Mouse (Mus musculus) activated CD4-positive, CD25-positive, alpha-beta regulatory T cell, adult 4 months (primary cell): ENCODE data around the gene Scel. TPM values are rescaled to one million over a fixed set of nuclear protein-coding genes. Genes with fewer than 3 reads are reported as not detected.

ENCODE experiments used
- ATAC-seq: one replicate; pipeline ENCODE4 v1.8.0; 2017
- polyA plus RNA-seq, 2 experiments: library from polyadenylated mRNA; unstranded; fragments of 100-300 nt; shearing (Covaris generic); gene quantifications; one replicate each; pipeline ENCODE4 v1.2.1; 2017

The Scel gene
- polyA plus RNA-seq, 2 experiments from 2014 or later = not detected

DNA sequence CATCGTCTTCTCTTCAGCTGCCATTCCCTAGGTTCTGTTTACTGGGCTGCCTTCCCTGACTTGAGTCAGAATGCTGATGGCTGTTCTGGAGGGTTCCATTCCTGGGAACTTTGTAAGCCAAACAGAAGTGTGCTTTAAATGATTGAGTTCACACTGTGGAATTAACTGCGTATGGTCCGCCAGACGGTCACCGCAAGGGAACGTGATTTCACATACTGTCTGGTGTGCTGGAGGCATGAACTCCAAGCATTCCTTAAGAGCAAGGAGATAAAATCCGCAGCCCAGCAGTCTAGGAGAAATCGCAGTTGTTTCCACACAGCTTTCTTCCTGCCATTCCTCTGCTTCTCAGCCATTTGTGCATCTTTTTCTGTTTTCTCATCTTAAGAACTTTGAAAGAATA is 2.3 kb downstream of the Scel start:
- no peak for ATAC-seq

DNA sequence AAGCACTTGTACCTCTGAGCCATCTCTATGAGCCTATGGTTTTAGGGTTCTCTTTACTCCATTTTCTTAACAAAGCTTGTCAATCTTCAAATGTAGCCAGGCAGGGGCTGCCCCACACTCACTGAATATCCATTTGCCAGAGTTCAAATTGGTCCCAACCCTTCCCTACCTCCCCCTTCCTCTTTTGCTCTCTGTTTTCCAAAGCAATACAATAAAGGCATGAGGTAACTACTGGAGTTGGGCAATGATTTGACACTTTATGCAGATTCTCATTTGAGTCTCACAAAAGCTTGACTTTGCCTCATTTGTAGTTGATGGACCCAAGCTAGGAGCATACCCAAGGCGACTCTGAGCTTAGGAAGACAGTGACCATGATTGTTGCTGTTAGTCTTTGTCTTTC is 13.1 kb downstream of the Scel start:
- ATAC-seq = no peak

DNA sequence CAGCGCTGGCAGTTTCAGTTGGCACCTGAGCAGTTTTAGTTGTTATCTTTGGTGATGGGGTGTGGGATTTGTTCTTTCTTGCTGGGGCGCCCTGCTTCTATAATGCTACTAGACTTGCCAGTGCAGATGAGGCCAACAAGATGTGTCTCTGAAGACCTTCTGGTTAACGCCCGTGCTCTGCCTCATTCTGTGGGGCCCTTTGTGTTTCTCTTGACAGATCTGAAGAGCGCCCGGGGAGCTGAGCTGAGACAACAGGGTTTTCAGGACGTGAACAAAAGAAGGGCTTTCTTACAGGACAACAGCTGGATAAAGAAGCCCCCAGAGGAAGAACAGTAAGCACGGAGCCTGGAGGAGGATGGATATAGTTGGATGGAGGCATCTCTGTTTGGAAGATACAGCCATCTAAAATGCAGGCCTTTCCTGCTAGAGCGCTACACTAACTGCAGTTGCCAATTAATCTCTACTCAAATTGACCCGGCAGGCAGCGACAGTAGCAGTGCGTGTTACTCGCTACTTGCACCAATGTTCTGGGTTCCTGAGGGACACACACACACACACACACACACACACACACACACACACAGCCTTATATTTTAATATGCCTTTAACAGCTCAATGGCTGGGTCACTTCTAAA is 16.7 kb downstream of the Scel start:
- no peak for ATAC-seq

DNA sequence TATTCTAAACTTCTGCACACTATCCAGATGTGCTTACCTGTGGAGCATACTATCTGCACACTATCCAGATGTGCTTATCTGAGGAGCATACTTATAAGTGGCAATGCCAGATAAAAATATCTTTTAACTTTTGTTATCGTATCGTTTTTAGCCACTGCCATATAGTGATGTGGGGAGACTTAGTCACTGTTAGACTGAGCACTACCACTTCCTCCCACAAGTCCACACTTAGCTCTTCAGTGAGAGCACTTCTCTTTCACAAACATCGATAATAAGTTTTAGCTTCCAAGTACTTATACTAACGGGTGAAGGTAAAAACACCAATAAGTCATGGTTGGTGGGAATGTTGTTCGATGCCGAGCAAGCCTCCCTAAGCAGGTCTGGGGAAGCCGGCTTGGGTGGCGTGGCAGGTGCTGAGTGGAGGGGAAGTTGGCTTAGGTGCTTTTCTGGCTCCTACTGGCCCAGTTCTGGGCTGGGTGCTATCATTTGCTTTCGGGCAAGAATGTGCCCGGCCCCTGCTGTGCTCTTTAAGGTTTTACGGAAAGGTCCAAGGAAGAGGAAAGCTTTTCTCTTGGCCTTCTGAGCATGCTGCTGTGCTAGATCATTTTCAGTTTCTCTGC is 18.7 kb downstream of the Scel start:
- ATAC-seq = no peak

DNA sequence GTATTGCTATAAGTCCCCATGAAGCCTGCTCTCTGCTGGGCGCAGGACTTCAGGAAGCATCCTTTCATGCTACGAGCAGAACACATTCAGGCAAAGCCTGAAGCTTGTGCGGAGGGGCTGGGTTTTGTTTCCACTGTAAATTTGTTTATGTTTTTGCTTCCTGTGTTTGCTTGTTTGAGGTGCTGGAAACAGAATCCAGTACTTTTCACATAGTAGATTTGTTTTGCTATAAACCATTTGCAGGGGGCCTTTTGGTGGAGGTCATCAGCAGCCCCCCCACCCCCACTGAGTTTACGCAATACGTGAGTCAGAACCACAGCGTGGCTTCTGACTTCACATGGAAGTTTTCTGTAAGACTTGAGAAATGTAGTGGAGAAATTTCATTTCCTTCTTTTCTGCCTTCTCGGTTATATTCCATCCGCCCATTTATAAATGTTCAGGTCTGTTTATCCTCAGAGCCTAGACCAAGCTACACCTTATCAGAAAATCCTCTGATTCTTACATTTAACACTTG is 22.4 kb downstream of the Scel start:
- ATAC-seq = no peak

DNA sequence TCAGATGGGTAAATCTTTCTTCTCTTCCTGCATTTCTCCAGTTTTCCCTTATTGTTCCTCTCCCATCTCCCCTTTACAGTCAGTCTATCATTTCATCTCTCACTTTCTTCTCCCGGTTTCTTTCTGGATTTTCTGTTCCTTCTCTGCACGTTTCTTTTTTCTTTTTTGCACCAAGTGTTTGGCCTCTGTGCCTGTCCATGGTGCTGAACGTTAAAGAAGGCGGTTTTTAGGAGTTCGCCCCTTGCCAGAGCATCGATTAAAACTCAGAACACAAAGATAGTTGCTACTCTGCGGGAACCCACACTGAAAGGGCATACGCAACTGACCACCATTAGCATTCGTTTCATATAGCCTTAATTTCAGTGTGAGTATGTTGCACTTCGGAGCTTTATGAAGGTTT is 23.2 kb downstream of the Scel start:
- no peak for ATAC-seq

DNA sequence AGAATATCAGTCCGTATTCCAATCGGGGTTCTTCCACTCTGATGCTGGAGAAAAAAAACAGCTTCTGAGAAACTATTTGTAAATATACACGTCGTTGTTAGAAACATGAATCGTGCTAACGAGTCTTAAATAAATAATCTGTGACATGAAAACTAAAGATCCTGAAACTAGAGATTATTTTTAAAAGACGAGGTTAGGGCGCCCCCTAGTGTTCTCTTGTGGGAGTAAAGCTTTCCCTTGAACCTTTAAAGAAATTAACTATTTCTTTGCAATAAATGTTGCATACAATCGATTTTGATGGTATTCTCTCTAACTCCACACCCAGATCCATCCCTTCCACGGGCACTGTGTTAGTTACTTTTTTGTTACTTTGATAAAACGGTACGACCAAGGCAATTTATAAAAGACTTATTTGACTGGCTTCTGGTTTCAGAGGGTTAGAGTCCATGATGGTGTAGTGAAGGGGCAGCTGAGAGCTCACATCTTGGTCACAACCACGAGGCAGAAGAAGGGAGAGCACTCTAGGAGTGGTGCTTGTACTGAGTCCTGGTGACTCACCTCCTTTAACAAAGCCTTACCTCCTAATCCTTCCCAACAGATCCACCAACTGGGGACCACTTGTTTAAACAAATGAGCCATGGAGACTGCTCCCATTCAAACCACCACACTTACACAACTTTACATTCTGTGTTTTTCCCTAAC is 24.4 kb downstream of the Scel start:
- peak; percentile 63 for ATAC-seq

DNA sequence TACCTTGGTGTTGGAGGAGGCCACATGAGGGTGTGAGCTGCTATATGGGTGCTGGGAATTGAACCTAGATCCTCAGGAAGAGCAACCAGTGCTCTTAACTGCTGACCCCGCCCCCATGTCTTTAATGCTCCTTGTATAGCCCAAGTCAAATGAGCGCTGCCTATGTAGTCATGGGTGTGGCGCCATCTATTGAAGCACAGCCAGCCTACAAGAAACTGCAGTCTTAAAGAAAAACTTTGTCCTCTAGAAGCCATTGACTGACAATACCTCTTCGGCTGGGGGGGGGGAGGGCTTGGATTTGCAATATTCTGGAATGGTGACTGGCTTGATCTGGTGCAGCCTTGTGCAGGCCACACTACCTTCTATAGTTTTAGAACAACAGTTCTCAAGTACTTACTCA is 26.7 kb downstream of the Scel start:
- ATAC-seq = no peak

DNA sequence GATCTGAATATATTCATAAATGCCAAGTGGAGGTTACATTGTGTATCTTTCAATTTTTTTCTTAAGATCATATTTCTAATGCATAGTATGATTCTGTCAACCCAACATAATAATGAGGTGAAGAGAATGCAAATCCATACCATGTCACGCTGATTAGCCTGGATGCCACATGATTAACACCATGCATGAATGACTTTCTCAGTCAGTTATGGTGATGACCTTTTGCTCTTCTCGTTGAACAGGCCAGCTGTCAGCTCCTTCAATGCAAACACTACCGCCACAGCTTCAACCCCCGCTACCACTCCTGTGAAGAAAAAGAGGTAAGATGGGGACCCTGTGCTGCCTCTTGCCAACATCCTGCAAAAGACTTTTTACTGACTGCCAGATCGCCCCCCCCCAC is 28.5 kb downstream of the Scel start:
- no peak for ATAC-seq

DNA sequence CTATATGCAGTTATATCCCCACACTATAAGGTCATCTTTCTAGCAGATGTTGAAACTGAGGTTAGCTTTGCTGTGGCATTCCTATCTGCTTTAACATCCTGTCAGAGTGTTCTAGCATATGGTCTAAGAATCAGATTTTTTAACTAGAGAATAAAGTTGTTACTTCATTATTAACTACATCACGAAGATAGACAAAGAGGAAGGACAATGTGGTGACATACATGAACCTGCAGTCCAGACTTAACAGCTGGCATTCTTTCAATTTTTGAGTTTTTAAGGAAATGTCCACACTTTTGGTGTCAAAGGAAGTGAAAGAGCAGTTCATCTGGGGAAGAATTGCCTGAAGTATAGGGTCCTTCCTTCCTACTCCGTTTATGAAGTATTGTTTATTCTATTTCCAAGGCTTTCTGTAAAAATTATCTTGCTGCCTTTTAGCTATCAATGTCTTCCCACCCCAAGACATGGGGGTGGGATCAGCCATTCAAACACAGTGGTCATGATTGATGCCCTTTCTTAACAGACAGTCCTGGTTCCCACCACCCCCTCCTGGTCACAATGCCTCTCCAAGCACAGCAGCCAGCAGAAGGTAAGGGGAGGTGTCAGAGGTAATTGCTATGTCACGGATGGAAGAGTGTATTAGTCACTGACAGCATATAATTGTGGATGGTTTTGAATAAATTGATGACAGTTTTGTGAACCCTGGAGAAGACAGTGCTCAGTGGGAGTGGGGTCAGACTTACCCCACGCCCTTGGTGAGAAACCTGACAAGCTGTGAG is 30.4 kb downstream of the Scel start:
- no peak for ATAC-seq

DNA sequence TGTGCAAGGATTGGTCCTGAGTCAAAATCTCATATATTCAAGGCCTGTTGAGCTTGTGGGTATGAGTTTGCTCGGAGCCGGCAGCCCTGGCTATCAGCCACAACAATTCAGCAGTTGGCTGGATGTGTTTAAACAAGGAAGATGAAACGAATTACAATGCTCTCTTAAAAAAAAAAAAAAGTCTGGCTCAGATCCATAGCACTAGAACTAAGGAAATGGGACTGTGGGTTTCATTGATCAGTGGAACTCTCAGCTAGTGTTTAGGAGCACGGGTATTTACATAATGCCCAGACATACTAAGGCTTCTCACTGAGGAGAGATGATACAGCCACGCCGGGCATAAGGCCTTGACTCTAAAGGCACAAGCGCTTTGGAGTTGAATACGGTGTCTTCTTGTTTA is 32.6 kb downstream of the Scel start:
- ATAC-seq = no peak

DNA sequence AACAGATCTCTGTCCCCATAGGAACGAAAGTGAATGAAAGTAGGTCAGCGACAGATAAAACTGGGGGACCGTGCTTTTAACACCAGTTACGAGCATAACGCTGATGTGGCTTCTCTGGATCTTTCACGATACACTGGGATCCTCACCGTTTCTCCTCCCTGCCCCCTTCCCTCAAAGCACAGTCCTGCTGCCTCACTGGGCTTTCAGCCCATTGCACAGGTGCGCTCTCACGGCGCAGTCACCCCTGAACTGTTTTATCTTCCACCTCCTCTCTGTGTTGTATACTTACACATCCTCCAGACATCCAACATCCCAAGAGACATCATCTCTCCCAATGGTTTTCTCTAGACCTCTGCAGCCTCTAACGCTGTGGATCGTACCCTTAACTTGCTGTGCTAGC is 33.1 kb downstream of the Scel start:
- no peak for ATAC-seq

DNA sequence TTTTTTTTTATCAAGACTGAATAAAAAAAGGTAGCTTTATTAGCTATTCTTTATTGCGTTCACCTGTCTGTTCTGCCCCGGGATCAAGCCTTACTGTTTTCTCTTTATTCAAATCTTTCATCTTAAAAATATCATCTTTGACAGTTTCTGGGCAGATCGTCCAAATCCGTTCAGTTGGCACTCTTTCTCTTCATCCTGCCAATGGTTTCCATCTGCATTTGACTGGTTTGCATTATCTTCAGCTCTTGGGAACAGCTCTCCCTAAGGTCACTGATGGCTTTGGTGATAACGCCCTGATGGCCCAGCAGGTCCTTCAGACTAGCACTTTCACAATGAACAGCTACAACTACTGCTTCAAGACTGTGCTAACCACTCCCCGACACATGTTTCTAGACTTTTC is 35.1 kb downstream of the Scel start:
- no peak for ATAC-seq

DNA sequence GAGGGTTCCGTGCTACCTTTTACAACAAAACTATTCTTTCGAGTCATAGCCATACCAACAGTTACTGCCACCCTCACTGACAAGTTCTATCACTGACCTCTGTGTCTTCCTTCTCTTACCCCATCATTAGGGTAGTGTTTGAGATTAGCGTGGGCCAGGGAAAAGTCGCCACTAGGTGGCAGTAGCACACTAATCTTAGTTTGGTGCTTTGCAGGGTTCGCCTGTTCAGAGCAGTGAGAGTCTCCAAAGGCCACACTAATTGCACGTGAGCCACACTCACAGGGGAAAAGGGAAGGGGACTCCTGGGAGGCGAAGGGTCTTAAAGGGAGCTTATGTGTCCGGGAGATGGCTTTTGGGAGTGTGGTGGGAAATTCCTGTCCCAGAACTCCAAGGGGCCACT is 37.3 kb downstream of the Scel start:
- peak; percentile 84 for ATAC-seq

DNA sequence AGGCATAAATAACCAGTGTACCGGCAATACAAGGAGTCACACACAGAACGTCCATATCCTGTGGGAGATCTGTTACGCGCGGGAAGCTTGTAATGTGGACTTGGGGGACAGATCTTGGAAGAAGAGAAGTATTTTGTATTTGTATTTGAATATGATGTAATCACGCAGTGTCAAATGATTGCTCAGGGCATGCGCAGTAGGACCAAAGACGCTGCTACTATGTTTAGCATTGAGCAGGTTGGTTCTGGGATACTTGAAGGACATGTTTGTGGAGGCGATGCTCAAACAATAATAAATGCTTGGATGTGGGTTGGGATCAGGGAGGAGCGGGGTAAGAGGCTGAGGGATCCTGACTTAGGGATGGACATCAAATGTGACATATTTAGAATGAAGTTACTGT is 37.8 kb downstream of the Scel start:
- no peak for ATAC-seq

DNA sequence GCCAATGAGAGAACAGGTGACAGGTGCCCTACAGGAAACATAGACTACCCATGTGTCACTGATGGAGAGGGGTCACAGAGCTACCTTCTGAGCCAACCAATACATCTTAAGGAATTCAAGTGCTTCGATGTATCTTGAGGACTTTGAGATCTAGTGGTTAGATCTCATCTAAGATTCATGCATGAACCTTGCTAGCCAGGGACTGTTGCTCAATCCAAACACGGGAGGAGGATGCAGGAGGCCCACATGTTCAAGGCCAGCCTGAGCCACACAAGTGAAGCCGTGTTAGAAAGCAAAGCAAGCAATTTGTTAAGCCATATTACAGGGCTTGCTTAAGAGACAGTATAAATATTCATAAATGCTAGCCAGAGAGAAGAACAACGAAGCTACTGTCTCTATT is 38.8 kb downstream of the Scel start:
- no peak for ATAC-seq

DNA sequence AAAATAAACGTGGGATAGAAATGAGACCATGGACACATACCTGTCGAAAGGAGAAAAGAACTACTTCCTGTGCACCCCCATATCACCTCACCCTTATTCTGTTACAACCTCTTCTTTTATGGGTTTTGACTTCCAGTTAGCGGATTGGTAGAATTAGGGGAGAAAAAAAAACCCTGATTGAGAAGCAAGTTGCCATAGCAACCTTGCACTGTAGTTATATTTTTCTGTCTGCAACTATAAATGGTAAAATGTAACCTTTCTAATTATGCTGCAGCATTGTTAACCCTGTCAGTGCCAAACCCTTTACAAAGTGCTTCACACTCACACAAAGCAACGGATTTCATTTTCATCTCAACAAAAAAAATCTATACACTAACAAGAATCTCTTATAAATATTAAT is 39.2 kb downstream of the Scel start:
- no peak for ATAC-seq

DNA sequence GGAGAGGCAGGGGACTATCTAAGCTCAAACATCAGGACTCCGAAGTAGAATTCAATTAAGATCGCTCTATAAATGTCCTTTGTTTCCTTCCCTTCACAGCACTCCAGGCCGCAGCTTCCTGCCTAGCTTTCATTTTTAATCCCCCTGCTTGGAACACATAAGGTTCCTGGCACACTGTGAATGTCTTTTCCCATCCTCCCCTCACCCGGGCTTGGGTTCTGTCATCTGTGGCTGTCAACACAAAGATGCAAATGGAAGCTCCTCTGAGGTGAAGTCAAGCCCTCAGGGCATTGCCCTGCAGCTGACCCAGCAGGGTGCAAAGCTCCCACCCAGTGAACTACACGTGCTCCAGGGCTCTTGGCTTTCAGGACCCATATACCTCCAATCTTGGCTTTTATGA is 43.5 kb downstream of the Scel start:
- no peak for ATAC-seq

DNA sequence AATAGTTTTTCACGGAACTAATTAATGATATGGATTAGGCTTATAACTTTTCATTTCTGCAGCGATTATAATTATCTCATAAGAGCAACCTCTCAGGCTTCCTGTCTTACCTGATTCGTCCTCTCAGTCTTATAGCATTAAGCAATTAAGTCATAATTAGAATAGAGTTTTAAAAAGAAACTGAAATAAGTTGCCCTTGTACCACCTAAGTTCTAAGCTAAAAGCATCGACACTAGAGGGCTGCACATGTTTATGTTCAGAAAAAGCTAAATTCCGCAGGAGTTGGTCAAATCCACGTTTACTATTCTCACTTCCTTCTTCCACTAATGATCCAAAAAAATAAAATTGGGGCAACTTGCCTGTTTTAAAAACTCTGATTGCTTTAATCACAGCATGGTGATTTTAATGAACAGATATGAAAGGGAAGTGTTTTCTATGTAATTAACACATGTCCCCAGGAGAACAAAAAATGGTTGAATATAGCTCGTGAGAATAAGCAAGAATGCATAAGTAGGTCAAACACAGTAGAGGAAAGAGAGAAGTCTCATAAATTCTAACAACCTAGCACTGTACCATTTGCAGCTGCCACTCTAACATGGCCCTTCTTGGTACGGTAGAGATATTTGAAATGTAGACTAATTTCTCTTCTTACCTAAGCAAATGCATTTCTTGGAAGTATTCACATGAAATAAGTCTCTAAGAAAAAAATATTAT is 48.4 kb downstream of the Scel start:
- no peak for ATAC-seq

DNA sequence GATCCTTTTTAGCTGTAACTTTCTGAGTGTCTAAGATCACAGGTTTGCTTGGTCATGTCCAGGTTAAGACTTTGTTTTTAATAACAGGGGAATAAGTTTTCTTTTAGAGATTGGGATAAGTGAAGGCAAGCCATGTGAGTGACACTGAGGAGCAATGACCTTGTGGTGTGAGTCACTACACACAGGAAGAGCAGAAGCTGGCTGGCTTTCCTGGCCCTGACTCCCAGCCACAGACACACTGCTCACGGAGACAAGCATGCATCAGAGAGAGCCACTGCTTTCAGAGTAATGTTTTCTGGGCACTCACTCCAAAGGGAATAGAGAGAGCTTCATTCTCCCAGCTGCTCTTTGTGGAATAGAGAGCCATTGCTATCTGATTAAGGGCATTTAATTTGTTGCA is 54.8 kb downstream of the Scel start:
- no peak for ATAC-seq

DNA sequence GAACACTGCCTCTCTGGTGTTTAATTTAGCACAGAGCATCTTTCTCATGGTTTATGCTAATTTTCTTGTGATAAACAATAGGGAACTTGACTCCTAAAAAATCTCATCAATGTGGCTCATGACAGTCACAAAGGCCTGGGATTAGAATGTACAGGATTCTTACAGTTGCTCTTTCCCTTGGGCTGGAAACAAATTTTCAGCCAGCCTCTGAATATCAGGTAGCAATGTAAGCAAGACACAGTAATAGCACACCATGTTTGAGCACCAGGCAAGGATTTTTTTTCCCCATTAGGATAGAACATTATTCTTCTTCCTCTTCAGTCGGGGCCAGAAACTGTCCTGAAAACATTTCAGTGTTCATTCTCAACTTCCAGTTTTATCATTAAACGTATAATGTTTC is 55.3 kb downstream of the Scel start:
- no peak for ATAC-seq

DNA sequence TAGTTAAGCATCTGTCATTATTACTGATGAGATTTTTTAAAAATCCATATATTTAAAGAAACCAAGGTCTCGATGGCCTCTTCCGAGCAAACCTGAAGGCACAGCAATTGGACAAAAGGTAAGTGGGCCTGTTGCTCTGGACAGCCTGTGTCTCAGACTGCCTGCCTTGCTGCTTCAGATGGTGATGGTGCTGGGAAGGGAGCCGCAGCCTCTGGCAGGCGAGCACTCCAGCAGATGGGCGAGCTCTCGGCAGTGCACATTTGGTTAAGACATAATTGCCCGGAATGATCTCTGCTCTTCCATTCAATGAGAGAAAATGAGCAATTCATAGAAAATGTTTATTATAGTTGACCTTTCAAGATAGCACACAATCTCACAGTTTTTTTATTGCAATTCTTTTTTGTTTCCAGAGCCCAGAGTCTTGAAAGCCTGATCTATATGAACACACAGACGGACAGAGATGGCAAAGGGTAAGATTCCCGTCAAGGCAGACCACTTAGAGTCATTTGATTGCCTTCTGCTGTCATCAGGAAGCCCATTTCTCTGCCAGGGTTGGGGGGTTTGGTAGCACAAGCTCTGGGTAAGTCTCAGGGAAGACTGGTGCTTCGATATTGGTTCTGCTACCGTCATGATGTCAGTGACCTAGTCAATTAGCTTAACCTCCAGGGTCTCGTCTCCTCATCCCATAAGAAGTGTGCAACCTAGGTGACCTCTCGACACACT is 58.6 kb downstream of the Scel start:
- ATAC-seq = no peak
